Mouse (Mus musculus) cerebellum, adult 2 months (tissue): ENCODE results near the gene Heatr5a.

Experiments used
- CTCF ChIP-seq: fragments of 200-500 bp; IDR thresholded peaks from 2 replicates; pipeline ENCODE4 v1.5.1; 2011; ENCODE audit warnings: low read depth, mild to moderate bottlenecking, control low read depth, low read length, moderate library complexity, borderline replicate concordance; ENCODE audit not compliant: insufficient read depth
- POLR2A ChIP-seq: fragments of 200-500 bp; IDR thresholded peaks from 2 replicates; pipeline ENCODE4 v1.6.1; 2011; ENCODE audit warnings: low read length, control low read depth, borderline replicate concordance; ENCODE audit not compliant: insufficient read depth

- TF ChIP-seq CTCF (no peak), POLR2A (no peak)
Observed at GRCm38 (mm10) chr12:51985163-51985748, 14.1 kb upstream of the Heatr5a start.
